Mouse (Mus musculus) frontal cortex, adult 2 months (tissue): ENCODE measurements around the gene Prdx6. TPM values are rescaled to one million over a fixed set of nuclear protein-coding genes. Genes with fewer than 3 reads are reported as not detected.
"Not testable (repeated sequence)": the region's sequence is repeated elsewhere in the genome, so short reads cannot be mapped to it uniquely, and the experiment has no call there.

ENCODE experiments used
- DNase-seq, 2 experiments: peaks; one replicate each; pipeline ENCODE4 v3.0.0; 2022; ENCODE audit warnings: low spot score in 1 of 2; ENCODE audit errors: extremely low spot score in 1 of 2
- polyA plus RNA-seq: library from polyadenylated mRNA; depleted of rRNA; stranded (reverse); fragments of >200 nt; gene quantifications from 2 replicates; pipeline ENCODE4 v1.2.3, GENCODE M21; 2012

Prdx6 gene
- polyA plus RNA-seq, 1 experiment = 404 TPM

- DNase-seq = no peak
Observed at GRCm38 (mm10) chr1:161251417-161252265, 622 bp upstream of the Prdx6 start.

DNA sequence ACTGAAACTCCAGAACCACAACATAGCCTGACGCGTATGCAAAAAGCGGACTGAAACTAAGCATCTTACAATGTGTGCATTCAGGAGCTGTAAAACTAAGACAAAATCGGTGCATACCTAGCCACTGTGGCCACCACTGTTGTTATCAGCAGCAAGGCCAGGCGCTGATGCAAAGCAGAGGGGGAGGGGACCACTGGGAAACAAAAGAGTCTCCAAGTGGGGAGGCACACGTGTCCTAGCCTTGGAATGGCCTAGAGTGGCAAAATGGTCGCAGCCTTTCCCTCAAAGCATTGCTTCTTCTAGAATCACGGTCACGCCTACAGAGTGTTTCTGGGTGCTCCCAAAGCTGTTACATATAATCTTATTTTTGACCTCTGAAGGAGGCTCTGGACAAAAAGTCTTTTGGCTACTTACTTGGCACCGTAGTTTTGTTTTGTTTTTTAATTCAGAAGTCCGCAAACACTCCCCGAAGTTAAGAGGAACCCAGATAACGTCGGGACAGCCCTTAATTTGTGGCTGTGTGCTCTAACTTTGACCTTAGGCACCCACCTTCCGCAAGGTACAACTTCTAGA lies 902 bp downstream of the Prdx6 start:
- peak; percentile 31 to 51 for DNase-seq

- peak in 1 of 2 experiments; percentile 35 for DNase-seq
Observed at GRCm38 (mm10) chr1:161249442-161249841, 1.6 kb downstream of the Prdx6 start.

GRCm38 (mm10) chr1:161248685-161249084 lies 2.3 kb downstream of the Prdx6 start:
- no peak for DNase-seq

DNA sequence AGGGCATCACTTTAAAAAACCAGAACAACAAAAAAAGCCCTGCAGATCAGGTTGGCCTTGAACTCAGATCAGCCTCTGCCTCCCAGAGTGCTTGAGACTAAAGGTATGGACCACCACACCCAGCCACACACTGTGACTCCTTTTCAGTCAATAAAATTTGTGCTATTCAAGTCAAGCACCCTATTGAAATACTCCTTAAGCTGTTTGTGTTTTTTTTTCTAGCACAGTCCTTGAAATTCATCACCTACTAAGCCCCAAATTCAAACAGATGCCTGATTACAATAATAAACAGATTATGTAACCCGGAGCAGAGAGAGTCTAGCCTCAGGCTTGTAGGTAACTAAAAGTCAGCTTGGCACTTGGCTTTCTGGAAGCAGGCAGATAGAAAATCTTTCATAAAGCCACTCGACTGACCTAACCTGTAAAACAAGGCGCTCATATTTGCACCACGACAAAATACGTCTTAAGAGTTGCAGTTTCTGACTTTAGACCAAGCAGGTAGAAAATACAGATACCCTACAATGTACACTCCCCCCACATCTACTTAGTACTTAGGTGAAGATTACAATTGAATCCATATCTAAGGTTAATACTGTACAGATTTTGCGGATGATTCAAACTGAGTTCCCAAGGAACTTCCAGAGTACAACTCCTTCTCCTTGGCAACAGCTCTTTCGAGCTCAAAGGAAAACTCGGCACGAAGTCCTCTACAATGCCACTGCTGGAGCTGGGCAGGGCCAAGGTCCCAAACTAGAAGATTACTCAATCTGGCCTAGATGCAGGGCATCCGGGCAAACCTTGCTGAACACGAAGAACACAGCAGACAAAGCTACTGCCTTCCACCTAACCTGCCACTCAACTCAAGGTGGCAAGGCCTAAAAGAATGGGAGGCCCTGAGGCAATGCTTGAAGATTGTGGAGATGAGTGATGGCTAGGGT lies 3.1 kb downstream of the Prdx6 start:
- no peak for DNase-seq

GRCm38 (mm10) chr1:161247176-161247575 lies 3.8 kb downstream of the Prdx6 start:
- DNase-seq = no peak

DNA sequence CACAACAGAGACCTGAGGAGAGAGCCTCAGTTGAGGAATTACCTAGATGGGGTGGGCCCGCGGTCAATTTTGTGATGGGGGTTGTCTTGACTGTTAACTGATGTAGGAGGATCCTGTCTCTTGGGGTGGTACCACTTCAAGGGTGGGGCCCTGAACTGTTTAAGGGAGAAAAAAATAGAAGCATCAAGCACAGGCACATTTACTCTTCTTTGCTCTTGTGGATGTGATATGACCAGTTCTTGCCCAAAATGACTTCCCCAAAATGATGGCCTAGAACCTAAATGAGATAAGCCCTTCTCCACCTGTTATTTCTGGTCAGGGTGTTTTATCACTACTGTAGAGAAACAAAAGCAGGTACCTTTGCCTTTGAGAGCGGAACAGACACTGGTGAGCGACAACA lies 13.3 kb downstream of the Prdx6 start:
- no peak for DNase-seq

- DNase-seq = no peak
Observed at GRCm38 (mm10) chr1:161237339-161237738, 13.7 kb downstream of the Prdx6 start.

DNA sequence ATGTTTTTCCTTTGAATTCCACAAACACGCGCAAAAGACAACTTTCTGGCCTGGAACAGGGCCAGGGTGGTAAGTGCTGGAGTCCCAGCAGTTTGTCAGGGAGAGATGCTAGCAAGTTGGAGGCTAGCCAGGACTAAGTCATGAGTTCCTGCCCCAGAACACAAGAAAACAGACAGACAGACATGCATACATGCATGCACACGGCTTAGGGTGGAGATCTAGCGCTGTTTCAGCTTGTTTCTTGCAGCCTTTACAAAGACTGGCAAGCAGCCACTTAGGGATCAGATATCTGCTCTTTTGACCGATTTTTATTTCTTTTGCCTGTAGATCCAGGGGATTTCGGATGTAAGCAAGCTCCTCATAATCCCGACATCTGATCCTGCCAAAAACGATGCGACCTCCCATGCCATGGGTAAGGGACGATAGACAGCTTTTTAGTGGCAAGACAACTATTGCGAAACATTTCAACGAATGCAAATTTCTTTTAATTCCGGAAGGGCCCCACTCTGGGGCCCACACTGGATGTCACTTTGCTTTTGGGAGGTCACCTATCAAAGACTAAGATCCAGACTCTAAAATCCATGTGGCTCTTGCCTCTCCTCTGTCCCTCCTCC lies 17.7 kb downstream of the Prdx6 start:
- DNase-seq = no peak

DNA sequence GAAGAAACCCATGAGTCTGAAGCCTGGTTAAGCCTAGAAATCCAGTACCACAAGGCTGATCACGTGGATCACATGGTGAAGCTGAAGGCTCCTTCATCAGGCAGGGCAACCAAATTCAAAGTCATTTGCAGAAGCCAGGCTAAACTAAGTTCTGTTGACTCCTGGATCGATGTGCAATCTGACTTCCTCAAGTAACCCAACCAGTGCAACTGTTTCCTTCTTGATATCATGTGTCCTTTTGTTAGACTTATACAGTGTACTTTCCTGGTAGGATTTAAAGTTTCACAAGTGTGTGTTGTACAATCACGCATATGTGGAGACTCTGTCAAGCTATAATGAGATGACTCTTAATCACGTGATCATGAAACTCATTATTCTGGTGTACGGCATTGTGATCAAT lies 18.8 kb downstream of the Prdx6 start:
- DNase-seq = no peak

DNA sequence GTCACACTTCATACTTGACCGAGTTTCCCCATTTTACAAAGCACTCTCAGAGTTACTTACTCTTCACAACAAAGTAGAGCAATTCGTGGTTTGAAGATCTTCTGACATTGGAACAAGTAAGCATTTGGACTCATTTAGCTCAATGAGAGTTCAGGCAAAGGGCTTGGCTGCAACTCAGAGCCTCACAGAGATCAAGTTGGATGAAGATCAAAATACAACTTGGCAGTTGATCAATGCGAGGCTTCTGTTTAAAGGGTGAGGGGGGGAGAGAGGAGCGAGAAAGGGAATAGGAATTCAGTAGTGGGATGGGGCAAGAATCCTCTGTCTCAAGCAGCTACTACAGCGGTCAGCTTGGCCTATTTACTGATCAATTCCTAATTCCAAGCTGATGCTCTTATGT lies 26.2 kb downstream of the Prdx6 start:
- DNase-seq = peak; percentile 33 to 78

GRCm38 (mm10) chr1:161219816-161220215 lies 31.2 kb downstream of the Prdx6 start:
- DNase-seq = peak in 1 of 2 experiments; percentile 41

GRCm38 (mm10) chr1:161214465-161214864 lies 36.6 kb downstream of the Prdx6 start:
- peak in 1 of 2 experiments; percentile 16 for DNase-seq

GRCm38 (mm10) chr1:161199856-161200255 lies 51.2 kb downstream of the Prdx6 start:
- no peak for DNase-seq

DNA sequence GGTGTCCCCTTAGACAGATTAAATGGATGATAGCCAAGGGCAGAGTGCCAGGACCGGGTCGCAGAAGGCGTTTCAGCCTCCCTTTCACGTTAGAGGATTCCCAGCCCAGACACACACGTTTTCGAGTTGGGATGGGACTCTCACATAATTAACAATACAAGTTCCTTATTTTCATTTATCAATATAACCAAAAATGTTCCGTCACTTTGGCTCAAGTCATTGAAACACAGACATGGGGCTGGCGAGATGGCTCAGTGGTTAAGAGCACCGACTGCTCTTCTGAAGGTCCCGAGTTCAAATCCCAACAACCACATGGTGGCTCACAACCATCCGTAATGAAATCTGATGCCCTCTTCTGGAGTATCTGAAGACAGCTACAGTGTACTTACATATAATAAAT lies 54.7 kb downstream of the Prdx6 start:
- not testable (repeated sequence) for DNase-seq

- peak; percentile 74 to 96 for DNase-seq
Observed at GRCm38 (mm10) chr1:161195541-161196351, 55.3 kb downstream of the Prdx6 start.

- no peak for DNase-seq
Observed at GRCm38 (mm10) chr1:161190253-161190910, 60.6 kb downstream of the Prdx6 start.
